Mouse (Mus musculus) retina, adult 2 months (tissue): ENCODE results near the gene Ccdc15.

Source experiments
- DNase-seq: peaks from one replicate; pipeline ENCODE4 v3.0.0-alpha.2; 2012; ENCODE audit warnings: low read depth, low spot score

The Ccdc15 gene

DNA sequence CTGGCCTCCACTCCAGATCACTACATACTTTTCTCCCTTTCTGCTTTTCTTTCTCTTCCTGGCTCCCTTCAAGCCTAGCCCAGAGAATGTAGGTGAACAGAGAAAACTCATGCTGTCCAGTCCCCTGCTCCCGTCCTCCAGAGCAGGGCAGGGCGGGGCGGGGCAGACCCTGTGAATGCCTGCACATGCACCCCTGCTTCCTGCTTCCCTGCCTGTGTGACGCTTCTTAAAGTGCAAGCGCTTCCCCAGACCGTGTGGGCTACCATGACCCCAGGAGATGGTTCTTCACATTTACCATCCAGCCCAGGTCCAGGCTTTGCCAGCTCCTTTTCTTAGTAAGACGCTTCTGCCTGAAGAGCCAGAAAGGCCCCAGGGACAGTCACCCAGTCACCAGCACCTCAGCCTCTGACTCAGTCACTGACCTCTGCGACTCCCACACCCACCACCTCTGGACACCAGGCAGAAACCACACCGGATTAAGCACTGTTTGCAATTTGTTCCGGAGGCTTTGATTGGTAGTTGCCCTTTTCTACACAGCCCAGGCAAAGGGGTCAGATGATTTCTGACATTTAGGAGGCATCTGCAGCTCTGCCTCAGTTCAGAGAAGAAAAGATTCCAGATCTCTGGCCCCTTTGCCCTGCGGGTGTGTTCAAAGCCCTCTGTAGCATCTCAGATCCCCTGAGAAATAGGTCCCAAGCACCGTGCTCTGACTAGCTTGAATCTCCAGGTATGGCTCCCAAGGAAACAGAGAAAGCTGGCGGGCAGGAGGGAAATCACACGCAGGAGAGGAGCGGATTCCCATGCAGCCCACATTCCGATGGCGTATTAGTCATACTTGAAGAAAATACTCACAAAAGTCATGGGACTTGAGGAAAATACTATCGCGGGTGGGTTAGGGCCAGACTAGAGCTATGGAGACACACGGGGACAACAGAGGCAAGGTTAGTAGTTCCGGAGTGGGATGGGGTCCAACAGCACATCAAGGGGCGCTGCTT lies 115.7 kb downstream of the Ccdc15 start:
- no peak for DNase-seq

- no peak for DNase-seq
Measured at GRCm38 (mm10) chr9:37230486-37231195, 117.6 kb downstream of the Ccdc15 start.

- DNase-seq, result peak; percentile 32
Measured at GRCm38 (mm10) chr9:37229880-37230325, 118.3 kb downstream of the Ccdc15 start.
